Mouse (Mus musculus) layer of hippocampus, adult 11-12 months (tissue): ENCODE data around the gene Snx33.
A peak's percentile ranks its signal among the peaks of the same experiment; 100 is the strongest.
"Not testable (repeated sequence)": the region's sequence is repeated elsewhere in the genome, so short reads cannot be mapped to it uniquely, and the experiment has no call there.

Experiments used
- DNase-seq: peaks from one replicate; pipeline ENCODE4 v3.0.0; 2022; ENCODE audit warnings: low spot score

The Snx33 gene

DNA sequence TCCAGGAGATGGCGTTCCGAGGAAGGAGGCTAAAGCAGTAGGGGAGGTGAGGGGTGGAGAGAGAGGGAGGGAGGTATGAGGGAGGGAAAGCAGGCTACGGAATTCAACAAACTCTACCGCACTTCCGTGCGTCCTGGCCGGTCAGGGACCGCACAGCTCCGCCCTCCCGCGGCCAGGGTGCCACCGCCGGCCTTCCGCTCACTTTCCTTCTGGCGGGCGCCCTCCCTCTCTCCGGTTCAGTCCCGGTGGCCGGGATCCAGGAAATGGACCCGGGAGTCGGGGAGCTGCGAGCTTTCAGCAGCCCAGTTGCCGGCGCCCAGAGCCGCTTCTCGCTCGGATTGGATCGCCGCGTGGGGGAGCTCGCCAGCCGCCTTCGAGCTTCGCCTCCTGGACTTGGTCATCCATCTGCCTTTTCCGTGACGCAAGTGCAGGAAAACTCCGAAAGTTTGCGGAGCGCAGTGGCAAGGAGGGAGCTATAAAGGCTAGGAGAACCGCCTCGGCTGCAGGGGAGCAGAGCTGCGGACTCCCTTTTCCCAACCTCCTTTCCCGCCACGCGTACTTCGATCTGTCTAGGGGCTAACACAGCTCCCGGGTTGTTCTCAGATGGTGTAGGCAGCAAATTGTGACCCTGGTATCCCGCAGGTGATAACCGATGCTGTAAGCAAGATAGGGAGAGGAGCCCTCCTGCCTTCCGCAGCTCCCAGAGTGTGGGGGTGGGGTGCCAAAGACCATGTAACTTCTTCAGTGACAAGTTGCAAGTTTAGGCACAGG is at the start of gene Snx33:
TSS of gene Snx33 (minus strand) at position 331 of the 771 bp plus-strand sequence.
- peak; percentile 87 for DNase-seq

DNA sequence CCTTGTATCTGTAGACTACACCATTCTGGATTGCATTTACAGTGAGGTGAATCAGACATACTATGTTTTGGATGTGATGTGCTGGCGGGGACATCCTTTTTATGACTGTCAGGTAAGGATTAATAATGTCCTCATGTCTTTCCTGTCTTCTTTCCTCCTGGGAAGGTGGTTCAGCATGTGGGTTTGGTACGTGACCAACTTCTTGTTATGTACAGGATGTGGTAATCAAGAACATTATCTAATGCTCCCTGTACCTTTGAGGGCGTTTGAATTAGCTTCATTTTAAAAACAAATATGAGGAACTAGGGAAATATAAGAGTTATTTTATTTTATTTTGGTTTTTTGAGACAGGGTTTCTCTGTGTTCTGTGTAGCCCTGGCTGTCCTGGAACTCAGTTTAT is 47.0 kb upstream of the Snx33 start:
- no peak for DNase-seq

DNA sequence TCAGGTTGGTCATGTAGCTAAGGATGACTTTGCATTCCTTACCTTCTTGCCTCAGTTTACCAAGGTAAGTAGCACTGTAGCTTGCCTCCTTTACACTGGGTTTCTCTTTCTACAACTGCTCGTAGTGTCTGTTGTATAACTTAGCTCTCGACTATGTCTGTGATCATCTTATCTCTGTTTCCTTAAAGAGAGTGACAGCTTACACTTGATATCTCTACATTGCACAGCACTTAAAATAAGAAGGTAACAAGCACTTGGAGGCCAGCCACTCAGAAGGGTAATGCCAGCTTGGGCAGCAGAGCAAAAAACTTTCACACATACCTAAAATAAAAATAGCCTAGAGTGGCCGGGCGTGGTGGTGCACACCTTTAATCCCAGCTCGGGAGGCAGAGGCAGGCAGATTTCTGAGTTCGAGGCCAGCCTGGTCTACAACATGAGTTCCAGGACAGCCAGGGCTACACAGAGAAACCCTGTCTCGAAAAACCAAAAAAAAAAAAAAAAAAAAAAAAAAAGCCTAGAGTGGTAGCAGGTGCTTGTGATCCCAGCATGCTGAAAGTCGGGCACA is 45.9 kb upstream of the Snx33 start:
- no peak for DNase-seq

DNA sequence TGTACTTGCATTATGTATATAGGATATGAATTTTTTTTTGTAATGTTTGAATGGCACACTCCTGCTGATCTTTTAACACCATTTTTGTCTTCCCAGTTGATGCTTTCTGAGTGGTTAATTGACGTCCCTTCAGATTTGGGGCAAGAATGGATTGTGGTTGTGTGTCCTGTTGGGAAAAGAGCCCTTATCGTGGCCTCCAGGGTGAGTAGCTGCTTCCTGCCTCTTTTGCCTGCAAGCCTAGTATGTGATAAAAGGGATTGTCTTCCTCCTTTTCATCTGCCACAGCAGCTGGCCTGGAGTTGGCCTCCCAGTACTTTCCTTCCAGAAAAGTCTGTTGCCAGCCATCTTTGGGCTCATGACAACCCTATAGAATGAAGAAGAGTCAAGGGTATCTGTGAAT is 42.0 kb upstream of the Snx33 start:
- no peak for DNase-seq

DNA sequence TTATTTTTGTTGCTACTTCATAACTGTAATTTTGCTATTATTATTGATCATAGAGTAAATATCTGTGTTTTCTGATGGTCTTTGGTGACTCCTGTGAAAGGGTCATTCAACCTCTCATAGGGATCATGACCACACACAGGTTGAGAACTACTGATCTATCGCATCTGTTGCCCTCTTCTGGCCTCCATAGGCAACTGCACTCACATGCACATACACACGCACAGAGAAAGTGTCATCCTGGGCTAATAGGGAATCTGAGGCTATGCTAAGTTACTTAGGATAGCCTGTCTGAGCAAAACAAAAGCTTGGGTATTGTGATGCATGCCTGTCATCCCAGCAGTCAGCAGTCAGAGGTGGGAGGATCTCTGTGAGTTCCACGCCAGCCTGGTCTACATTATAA is 33.4 kb upstream of the Snx33 start:
- no peak for DNase-seq

DNA sequence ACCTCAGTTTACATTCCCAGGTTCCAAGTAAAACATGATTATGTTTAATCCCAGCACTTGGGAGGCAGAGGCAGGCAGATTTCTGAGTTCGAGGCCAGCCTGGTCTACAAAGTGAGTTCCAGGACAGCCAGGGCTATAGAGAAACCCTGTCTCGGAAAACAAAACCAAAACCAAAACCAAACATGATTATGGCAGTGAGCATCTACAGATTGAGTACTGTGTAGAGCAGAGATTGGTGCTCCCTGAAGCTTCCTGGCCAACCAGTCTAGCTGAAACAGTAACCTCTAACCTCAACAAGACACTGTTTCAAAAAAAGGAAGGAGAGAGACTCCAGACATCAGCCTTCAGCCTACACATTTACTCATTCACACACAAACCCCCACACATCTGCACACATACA is 30.5 kb upstream of the Snx33 start:
- DNase-seq: no peak

DNA sequence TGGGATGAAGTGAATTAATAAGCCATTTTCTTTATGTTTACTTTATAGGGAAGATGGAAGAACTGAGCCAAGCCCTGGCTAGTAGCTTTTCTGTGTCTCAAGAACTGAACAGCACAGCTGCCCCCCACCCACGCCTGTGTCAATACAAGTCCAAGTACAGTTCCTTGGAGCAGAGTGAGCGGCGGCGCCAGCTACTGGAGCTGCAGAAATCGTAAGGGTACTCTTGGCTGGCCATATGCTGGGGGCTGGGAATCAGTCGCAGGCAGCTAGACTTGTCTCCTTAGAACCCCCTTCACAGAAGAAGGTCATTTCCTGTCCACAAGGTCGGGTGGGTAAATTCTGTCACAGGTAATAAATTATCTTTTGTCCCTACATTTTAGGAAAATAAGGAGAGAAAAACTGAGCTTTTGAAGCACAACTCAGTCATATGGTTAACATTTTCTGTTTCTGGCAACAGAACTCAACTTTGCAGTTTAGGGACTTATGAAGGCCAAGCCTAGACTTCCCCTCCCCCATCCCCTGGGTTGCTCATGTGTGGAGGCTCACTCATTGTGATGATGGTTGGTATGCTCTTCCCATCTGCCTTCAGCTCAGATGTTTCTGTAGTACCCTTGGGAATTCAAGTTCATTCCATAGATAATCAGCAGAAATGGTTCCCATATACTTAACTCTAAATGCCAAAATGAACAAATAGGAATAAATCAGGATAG is 28.9 kb upstream of the Snx33 start:
- DNase-seq: no peak

DNA sequence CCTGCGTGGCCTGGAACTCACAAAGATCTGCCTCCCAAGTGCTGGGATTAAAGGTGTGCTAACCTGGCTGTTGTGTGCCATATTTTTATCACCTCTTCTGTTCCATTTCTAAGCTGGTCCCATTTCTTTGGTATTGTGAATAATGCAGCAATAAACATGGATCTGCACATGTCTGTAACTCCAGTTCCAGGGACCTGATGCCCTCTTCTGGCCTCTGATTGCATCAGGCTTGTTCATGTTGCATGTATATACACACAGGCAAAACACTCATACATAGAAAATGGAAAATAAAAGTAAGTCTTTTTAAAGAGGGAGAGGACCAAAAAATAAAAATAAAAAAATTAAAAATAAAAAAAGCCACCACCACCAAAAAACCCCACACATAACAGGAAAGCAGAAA is 25.4 kb upstream of the Snx33 start:
- no peak for DNase-seq

DNA sequence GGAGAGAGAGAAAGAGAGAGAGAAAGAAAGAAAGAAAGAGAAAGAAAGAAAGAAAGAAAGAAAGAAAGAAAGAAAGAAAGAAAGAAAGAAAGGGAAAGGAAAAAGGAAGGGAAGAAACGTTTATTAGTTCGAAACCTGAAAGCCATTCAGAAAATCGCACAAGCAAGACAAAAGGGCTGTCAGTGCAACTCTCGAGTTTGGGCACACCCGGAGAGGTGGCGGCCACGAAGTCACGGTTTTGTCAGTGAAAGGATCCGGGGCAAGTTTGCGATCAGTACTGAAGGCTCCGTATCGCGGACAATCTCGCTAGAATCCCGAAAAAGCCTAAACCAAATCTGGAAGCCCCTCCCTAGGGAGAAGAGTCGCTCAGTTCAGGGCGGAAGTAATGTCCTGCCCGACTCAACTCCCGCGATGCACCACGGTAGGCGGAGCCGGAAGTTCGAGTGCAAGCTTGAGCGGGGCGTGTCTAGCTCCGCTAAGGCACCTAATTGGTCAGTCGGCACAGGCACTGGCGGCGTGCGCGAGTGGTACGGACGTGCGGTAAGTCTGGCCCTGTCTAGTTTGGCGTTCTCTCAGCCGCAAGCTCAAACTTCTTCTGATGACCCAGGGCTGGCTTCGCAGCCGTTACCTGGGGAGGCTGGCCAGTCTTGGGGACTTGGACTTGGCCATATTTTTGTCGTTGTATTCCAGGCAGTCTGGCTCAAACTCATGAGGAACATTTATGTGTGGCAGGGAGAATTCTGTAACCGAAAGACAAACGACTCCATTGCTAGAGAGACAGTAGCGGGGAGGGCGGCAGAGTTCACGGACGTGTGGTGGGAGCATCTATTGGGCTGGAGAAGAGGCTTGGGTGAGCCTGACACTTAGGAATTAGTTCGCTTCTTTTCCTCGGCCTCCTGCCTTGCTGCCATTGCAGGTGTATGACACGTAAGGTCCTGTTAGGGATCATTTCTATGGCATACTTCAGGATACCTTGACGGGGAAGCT is 22.5 kb upstream of the Snx33 start, which contains the start of gene Snupn:
TSS of gene Snupn (plus strand) at position 465 of the 987 bp plus-strand sequence.
- DNase-seq: peak; percentile 96

DNA sequence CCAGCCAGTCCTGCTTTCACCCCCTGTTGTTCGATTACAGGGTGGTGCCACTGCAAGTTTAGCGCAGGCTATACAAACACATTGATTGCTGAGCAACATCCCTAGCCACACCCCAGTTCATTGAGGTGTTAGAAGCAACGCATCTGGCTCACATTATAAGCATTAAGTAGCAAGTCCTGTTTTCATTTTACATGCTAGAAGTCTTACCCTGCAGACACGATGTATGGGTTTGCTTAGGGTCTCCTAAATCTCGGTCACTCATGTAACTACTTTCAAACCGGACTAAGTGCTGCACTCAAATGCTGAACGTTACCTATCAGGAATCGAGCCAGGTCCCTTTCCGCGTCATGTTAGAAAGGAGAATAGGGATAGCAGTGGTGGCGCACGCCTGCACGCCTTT is 21.6 kb upstream of the Snx33 start:
- DNase-seq: no peak

DNA sequence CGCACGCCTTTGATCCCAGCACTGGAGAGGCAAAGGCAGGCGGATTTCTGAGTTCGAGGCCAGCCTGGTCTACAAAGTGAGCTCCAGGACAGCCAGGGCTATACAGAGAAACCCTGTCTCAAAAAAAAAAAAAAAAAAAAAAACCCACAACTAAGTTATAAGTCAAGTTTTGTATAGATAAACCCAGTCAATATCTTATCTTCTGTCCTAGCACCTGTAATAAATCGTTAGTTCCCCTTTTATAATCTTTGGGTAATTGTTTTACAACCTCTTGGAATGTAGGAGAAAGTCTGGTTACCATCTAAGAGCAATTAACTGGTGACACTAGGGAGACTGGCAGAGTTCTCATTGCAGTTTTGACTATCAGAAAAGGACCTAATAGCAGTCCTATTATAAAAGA is 20.5 kb upstream of the Snx33 start:
- DNase-seq: not testable (repeated sequence)

DNA sequence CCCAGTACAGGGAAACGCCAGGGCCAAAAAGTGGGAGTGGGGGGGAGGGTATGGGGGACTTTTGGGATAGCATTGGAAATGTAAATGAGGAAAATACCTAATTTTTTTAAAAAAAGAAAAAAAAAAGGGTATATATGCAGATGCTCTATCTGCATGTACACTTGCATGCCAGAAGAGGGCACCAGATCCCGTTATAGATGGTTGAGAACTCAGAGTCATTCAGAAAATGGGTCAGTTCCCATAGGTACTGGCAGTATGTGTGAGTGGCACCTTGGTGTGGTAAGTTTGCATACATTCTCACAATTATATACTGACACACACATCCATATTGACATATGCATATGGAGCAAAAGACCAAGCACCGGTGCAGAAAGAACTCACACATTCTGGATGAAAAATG is 19.3 kb upstream of the Snx33 start:
- DNase-seq: not testable (repeated sequence)

DNA sequence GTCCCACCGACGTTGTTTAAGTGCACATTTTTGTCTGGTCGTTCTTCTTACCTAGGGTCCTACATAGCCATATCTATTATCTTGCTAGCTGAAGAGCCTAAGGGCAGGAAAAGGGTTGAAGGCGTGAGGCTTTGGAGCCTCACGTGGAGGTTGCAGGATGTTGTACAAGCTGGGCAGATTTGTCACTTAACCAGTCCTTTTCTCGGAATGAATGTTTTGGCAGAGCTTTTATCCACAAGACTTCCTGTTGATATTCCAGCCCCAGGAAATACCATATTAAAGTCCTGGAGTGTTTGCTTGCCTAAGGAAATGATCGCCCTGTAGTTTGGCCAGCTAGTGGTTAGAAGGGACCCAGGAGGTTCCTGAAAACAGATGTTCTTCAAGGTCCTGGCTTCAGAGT is 10.2 kb upstream of the Snx33 start:
- no peak for DNase-seq

DNA sequence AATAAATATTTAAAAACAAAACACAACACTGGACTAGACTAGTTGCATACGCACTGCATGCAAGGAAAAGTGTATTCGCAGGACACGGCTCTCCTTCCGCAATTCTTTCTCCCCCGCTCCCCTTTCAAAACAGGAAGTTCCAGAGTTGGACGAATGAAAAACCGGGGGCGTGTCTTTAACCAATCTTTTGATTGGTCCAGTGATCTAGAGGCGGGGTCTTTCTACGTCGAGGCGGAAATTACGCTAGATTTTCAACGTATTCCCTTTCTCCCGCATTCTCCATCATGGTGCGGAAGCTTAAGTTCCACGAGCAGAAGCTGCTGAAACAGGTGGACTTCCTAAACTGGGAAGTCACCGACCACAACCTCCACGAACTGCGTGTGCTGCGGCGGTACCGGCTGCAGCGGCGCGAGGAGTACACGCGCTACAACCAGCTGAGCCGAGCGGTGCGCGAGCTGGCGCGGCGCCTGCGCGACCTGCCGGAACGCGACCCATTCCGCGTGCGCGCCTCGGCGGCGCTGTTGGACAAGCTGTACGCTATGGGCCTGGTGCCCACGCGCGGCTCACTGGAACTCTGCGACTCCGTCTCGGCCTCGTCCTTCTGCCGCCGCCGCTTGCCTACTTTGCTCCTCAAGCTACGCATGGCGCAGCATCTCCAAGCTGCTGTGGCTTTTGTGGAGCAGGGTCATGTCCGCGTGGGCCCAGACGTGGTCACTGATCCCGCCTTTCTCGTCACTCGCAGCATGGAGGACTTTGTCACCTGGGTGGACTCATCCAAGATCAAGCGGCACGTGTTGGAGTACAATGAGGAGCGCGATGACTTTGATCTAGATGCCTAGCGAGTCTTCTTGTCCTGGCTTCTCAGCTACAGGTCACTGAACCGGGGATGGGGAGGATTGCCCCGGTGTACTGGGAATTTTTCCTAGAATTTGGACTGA is 9.3 kb upstream of the Snx33 start, which contains the start of gene Imp3:
TSS of gene Imp3 (plus strand) at position 253 of the 938 bp plus-strand sequence.
- peak; percentile 94 for DNase-seq

DNA sequence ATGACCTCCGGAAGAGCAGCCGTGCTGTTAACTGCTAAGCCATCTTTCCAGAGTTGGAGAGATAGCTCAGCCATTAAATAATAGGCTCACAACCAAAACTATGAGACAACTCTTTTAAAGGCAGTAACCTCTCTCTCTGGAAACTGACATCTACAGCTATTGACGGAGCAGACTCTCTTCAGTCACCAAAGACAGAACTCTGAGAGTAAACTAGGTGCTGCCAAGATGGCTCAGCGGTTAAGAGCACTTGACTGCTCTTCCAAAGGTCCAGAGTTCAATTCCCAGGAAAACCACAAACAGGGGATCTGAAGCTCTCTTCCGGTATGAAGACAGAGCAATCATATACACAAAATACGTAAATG is 8.7 kb upstream of the Snx33 start:
- DNase-seq: no peak

DNA sequence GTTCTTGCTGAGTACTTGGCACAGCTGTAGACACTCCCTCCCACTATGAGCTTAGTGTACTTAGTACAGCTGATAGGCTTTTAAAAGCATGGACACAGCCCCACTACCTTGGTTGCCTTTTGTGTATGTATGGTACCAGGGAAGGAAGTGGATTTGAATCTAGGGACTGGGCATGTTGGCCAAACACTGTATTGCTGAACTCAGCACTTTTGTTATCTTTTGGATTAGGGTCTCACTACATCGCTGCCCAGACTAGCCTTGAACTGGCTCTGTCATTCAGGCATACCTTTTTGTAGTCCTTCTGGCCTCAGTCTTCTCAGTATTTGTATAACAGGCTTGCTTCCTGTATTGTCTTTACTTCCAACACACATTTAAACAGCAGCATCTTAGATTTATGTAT is 2.4 kb upstream of the Snx33 start:
- DNase-seq: no peak

DNA sequence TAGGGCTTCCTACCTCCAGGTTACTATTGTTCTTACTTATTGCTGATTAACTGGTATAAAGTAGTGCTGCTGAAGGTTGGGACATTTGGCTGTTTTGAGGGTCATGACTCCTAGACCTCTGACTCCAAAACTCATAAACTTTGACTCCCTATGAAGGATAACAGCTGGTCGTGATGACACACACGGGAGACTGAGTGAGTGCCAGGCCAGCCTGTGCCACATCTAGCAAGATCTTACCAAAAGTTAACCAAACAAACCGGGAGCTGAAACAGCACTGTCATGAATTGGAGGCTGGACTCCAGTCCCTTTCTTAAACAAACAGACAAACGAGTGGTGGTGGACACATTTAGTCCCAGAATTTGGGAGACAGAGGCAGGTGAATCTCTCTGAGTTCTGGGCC is 1.3 kb upstream of the Snx33 start:
- DNase-seq: no peak

DNA sequence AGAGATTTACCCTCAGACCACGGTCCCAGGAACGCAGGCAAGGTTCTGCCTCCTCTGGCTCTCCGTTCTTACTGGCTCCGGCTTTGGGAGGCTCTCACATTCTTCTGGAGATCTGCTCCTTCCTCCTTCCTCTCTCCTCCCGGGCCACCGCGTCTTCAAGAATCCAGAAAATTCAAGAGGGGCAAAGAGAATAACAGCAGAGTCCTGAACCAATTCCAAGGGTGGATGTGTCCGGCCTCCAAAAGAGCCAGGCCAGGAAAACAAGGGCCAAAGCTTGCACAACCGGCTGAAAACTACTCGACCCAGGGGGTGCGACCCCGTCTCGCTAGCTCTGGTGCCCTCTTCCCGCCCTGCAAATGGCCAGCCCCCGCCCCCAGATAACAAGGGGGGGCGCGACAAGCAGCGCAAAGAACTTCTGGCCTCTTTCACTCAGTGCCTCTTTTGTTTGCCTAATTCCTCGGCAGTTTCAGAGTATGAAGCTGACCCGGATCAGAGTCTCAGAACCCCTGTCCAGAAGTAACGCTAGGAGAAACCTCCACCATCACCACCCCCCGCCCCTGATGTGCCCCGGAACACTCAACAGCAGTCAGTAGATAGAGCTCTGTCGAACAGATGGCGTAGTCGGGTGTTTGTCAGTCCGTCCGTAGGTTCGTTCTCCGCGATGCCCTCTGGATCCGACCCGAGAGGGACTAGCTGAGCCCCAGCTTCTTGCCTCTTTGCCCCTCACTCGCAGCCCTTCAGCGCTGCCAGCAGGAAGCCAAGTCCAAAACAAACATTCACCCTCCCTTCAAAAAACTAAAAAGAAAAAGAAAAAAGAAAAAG is 769 bp downstream of the Snx33 start:
- no peak for DNase-seq

DNA sequence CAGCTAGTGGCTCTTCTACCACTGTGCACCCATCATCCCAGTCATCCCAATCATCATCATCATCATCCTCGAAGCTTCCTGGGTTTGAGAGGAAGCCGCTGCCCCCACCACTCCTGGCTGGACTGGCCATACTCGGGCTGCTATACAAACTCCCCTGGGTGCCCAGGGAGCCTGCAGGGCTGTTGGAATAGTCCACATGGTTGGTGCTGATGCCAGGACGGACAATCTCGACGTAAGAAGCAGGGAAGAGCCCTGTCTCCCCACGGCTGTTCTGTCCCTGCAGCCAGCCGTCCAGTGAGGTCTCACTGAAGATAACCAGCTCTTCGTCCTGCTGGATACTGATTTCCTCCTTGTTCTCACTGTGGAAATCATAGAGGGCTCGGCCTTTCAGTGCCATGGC is 1.8 kb downstream of the Snx33 start:
- DNase-seq: no peak

DNA sequence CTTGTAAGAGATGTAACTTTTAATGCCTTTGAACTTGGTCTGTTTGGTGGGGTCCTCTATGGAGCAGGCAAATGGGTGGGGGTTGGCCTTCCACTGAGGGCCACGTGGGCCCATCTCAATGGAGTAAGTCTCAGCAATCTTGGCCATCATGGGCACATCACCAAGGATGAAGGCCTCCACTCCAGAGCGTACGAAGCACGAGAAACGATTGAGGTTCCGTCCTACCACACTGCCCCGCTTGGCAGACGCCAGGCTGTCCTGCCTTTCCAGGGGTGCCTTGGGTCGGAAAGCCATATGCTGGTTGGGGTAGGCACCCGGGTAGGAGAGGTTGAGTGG is 2.2 kb downstream of the Snx33 start:
- DNase-seq: no peak
